Mouse (Mus musculus): ENCODE results near the gene Mrnip. TPM values are rescaled to one million over a fixed set of nuclear protein-coding genes. Genes with fewer than 3 reads are reported as not detected.

The Mrnip gene
- polyA plus RNA-seq, 1 experiment from 2014 or later: 22.2 TPM

GRCm38 (mm10) chr11:50168352-50168751 is 5.9 kb upstream of the Mrnip start:
- no peak overlapping the region for H3K27ac ChIP-seq
- H3K36me3 ChIP-seq (replicated peaks): peaks cover 66% of the 10 kb centered on the region
- H3K4me1 ChIP-seq: no peaks in the 10 kb centered on the region
- no peak overlapping the region for H3K4me3 ChIP-seq (replicated peaks)
- H3K27me3 ChIP-seq: no peaks in the 10 kb centered on the region
- 86% methylated on average over 5 of the region's 5 CpGs for WGBS
- no peak for ATAC-seq (ENCODE audit: low FRiP score)
- H3K9me3 ChIP-seq: no peaks in the 10 kb centered on the region
- no peak overlapping the region for H3K4me2 ChIP-seq
- H3K9ac ChIP-seq: no peak overlapping the region

- no peaks in the 10 kb centered on the region for H3K9me3 ChIP-seq
- peaks cover 39% of the 10 kb centered on the region for H3K36me3 ChIP-seq (replicated peaks)
- peaks cover 10% of the 10 kb centered on the region for H3K4me1 ChIP-seq
- peak overlapping the region; percentile 65 for H3K9ac ChIP-seq
- H3K4me2 ChIP-seq: peak overlapping the region; percentile 63
- H3K4me3 ChIP-seq (replicated peaks): peak overlapping the region; percentile 68
- no peaks in the 10 kb centered on the region for H3K27me3 ChIP-seq
- peak overlapping the region; percentile 80; the same call in 1 of the 2 replicates for H3K27ac ChIP-seq
- peak; percentile 100 for ATAC-seq (ENCODE audit: low FRiP score)
- under 1% methylated on average over 27 of the region's 27 CpGs for WGBS
These were observed 515 bp downstream of the Mrnip start for GRCm38 (mm10) chr11:50174730-50175187.

- no peak for ATAC-seq (ENCODE audit: low FRiP score)
- Histone ChIP-seq H3K9ac (no peak overlapping the region), H3K4me3 (replicated peaks) (no peak overlapping the region), H3K4me2 (no peak overlapping the region), H3K36me3 (replicated peaks) (peaks cover 25% of the 10 kb centered on the region), H3K27me3 (no peaks in the 10 kb centered on the region), H3K4me1 (peaks cover 10% of the 10 kb centered on the region), H3K27ac (no peak overlapping the region), H3K9me3 (no peaks in the 10 kb centered on the region)
- 81% methylated on average over 3 of the region's 3 CpGs for WGBS
These were observed 2.1 kb downstream of the Mrnip start for GRCm38 (mm10) chr11:50176351-50176750.

GRCm38 (mm10) chr11:50177111-50177510 is 2.9 kb downstream of the Mrnip start:
- no peak overlapping the region for H3K4me2 ChIP-seq
- WGBS: 81% methylated on average over 6 of the region's 6 CpGs
- no peaks in the 10 kb centered on the region for H3K27me3 ChIP-seq
- peaks cover 10% of the 10 kb centered on the region for H3K4me1 ChIP-seq
- H3K9me3 ChIP-seq: no peaks in the 10 kb centered on the region
- peaks cover 20% of the 10 kb centered on the region for H3K36me3 ChIP-seq (replicated peaks)
- ATAC-seq (ENCODE audit: low FRiP score): no peak
- H3K27ac ChIP-seq: no peak overlapping the region
- H3K9ac ChIP-seq: no peak overlapping the region
- H3K4me3 ChIP-seq (replicated peaks): no peak overlapping the region

GRCm38 (mm10) chr11:50178532-50179488 is 4.6 kb downstream of the Mrnip start:
- WGBS: 80% methylated on average over 5 of the region's 5 CpGs
- H3K27ac ChIP-seq: no peak overlapping the region
- H3K4me2 ChIP-seq: no peak overlapping the region
- H3K9ac ChIP-seq: no peak overlapping the region
- peaks cover 19% of the 10 kb centered on the region for H3K36me3 ChIP-seq (replicated peaks)
- H3K9me3 ChIP-seq: no peaks in the 10 kb centered on the region
- no peak for ATAC-seq (ENCODE audit: low FRiP score)
- H3K27me3 ChIP-seq: no peaks in the 10 kb centered on the region
- H3K4me3 ChIP-seq (replicated peaks): no peak overlapping the region
- H3K4me1 ChIP-seq: peaks cover 10% of the 10 kb centered on the region

GRCm38 (mm10) chr11:50180478-50181231 is 6.4 kb downstream of the Mrnip start:
- Histone ChIP-seq H3K9me3 (no peaks in the 10 kb centered on the region), H3K27ac (no peak overlapping the region), H3K4me2 (no peak overlapping the region), H3K4me1 (peaks cover 4% of the 10 kb centered on the region), H3K4me3 (replicated peaks) (no peak overlapping the region), H3K36me3 (replicated peaks) (peaks cover 24% of the 10 kb centered on the region), H3K9ac (no peak overlapping the region), H3K27me3 (no peaks in the 10 kb centered on the region)
- WGBS: 83% methylated on average over 6 of the region's 6 CpGs
- no peak for ATAC-seq (ENCODE audit: low FRiP score)

GRCm38 (mm10) chr11:50182702-50183101 is 8.5 kb downstream of the Mrnip start:
- 92% methylated on average over 4 of the region's 4 CpGs for WGBS
- peaks cover 18% of the 10 kb centered on the region for H3K36me3 ChIP-seq (replicated peaks)

GRCm38 (mm10) chr11:50184788-50185187 is 10.5 kb downstream of the Mrnip start:
- 96% methylated on average over 3 of the region's 3 CpGs for WGBS

More at GRCm38 (mm10) chr11:50182702-50183101, 8.5 kb downstream of the Mrnip start:
- Histone ChIP-seq H3K4me2 (no peak overlapping the region), H3K4me1 (no peaks in the 10 kb centered on the region), H3K9me3 (no peaks in the 10 kb centered on the region), H3K9ac (no peak overlapping the region), H3K27ac (no peak overlapping the region), H3K4me3 (replicated peaks) (no peak overlapping the region), H3K27me3 (no peaks in the 10 kb centered on the region)
- ATAC-seq (ENCODE audit: low FRiP score): no peak

GRCm38 (mm10) chr11:50188682-50189081 is 14.4 kb downstream of the Mrnip start:
- Histone ChIP-seq H3K9ac (no peak overlapping the region), H3K36me3 (replicated peaks) (peaks cover 8% of the 10 kb centered on the region), H3K27me3 (no peaks in the 10 kb centered on the region), H3K27ac (no peak overlapping the region), H3K4me1 (no peaks in the 10 kb centered on the region), H3K9me3 (no peaks in the 10 kb centered on the region), H3K4me3 (replicated peaks) (no peak overlapping the region), H3K4me2 (no peak overlapping the region)
- WGBS: 77% methylated on average over 7 of the region's 7 CpGs
- ATAC-seq (ENCODE audit: low FRiP score): no peak

More at GRCm38 (mm10) chr11:50184788-50185187, 10.5 kb downstream of the Mrnip start:
- no peak for ATAC-seq (ENCODE audit: low FRiP score)
- Histone ChIP-seq H3K4me3 (replicated peaks) (no peak overlapping the region), H3K27me3 (no peaks in the 10 kb centered on the region), H3K9me3 (no peaks in the 10 kb centered on the region), H3K36me3 (replicated peaks) (peaks cover 12% of the 10 kb centered on the region), H3K27ac (no peak overlapping the region), H3K9ac (no peak overlapping the region), H3K4me2 (no peak overlapping the region), H3K4me1 (no peaks in the 10 kb centered on the region)

GRCm38 (mm10) chr11:50190362-50190761 is 16.1 kb downstream of the Mrnip start:
- Histone ChIP-seq H3K27me3 (no peaks in the 10 kb centered on the region), H3K27ac (no peak overlapping the region), H3K4me1 (no peaks in the 10 kb centered on the region), H3K4me2 (no peak overlapping the region), H3K9ac (no peak overlapping the region), H3K4me3 (replicated peaks) (no peak overlapping the region), H3K36me3 (replicated peaks) (0 out of 2 replicates have a peak, but pooled peaks cover 3% of the 10 kb centered on the region), H3K9me3 (no peaks in the 10 kb centered on the region)
- no peak for ATAC-seq (ENCODE audit: low FRiP score)
- 96% methylated on average over 4 of the region's 4 CpGs for WGBS

GRCm38 (mm10) chr11:50192278-50192677 is 18.0 kb downstream of the Mrnip start:
- Histone ChIP-seq H3K27ac (no peak overlapping the region), H3K4me1 (no peaks in the 10 kb centered on the region), H3K9me3 (no peaks in the 10 kb centered on the region), H3K4me2 (no peak overlapping the region), H3K4me3 (replicated peaks) (no peak overlapping the region), H3K36me3 (replicated peaks) (peaks cover 12% of the 10 kb centered on the region), H3K9ac (no peak overlapping the region), H3K27me3 (no peaks in the 10 kb centered on the region)
- WGBS: 93% methylated on average over 3 of the region's 3 CpGs
- no peak for ATAC-seq (ENCODE audit: low FRiP score)

GRCm38 (mm10) chr11:50194070-50194469 is 19.8 kb downstream of the Mrnip start:
- Histone ChIP-seq H3K27ac (no peak overlapping the region), H3K4me3 (replicated peaks) (no peak overlapping the region), H3K4me2 (no peak overlapping the region), H3K9me3 (no peaks in the 10 kb centered on the region), H3K36me3 (replicated peaks) (peaks cover 28% of the 10 kb centered on the region), H3K9ac (no peak overlapping the region), H3K4me1 (no peaks in the 10 kb centered on the region), H3K27me3 (no peaks in the 10 kb centered on the region)
- WGBS: 80% methylated on average over 7 of the region's 7 CpGs
- ATAC-seq (ENCODE audit: low FRiP score): no peak

Measured in forebrain, embryonic 12.5 days (tissue).